Mouse (Mus musculus): Measurements from ENCODE around the gene Slc29a4. TPM values are rescaled to one million over a fixed set of nuclear protein-coding genes. Genes with fewer than 3 reads are reported as not detected.

Gene Slc29a4
- polyA plus RNA-seq, 1 experiment from 2014 or later: 2.3 TPM

- 3% methylated on average over 30 of the region's 72 CpGs for WGBS
- H3K4me3 ChIP-seq (ENCODE audit: low read depth, low read length): peak overlapping the region; percentile 44
- H3K36me3 ChIP-seq (ENCODE audit: insufficient read depth, low read length): no peaks in the 10 kb centered on the region
- DNase-seq (ENCODE audit: low spot score) (peak; percentile 62), ATAC-seq (peak; percentile 85)
- no peaks in the 10 kb centered on the region; the same call in 1 of the 2 replicates for H3K27me3 ChIP-seq (replicated peaks; ENCODE audit: insufficient read depth, low read length)
- no peak for TF ChIP-seq CTCF (IDR thresholded peaks at IDR 0.05)
- TF ChIP-seq EP300 (IDR thresholded peaks at IDR 0.05): no peak
- H3K27ac ChIP-seq (ENCODE audit: low read length): no peak overlapping the region
- H3K4me2 ChIP-seq (replicated peaks; ENCODE audit: low read depth, low read length): peak overlapping the region; percentile 92
- no peaks in the 10 kb centered on the region for H3K9me3 ChIP-seq (ENCODE audit: low read length)
- H3K4me1 ChIP-seq (ENCODE audit: insufficient read depth, low read depth, low read length): no peaks in the 10 kb centered on the region
- no peak overlapping the region for H3K9ac ChIP-seq (replicated peaks; ENCODE audit: low read depth)
These were observed 9.6 kb downstream of the Slc29a4 start for GRCm38 (mm10) chr5:142701651-142702510.

GRCm38 (mm10) chr5:142702511-142703138 lies 10.3 kb downstream of the Slc29a4 start:
- no peaks in the 10 kb centered on the region for H3K4me1 ChIP-seq (ENCODE audit: insufficient read depth, low read depth, low read length)
- ATAC-seq: no peak
- H3K27me3 ChIP-seq (replicated peaks; ENCODE audit: insufficient read depth, low read length): no peaks in the 10 kb centered on the region; the same call in 1 of the 2 replicates

GRCm38 (mm10) chr5:142703569-142703968 lies 11.3 kb downstream of the Slc29a4 start:
- no peak overlapping the region for H3K4me3 ChIP-seq (ENCODE audit: low read depth, low read length)
- no peaks in the 10 kb centered on the region for H3K9me3 ChIP-seq (ENCODE audit: low read length)
- no peak for ATAC-seq
- no peaks in the 10 kb centered on the region for H3K4me1 ChIP-seq (ENCODE audit: insufficient read depth, low read depth, low read length)
- no peaks in the 10 kb centered on the region for H3K36me3 ChIP-seq (ENCODE audit: insufficient read depth, low read length)
- TF ChIP-seq CTCF (IDR thresholded peaks at IDR 0.05) (no peak), EP300 (IDR thresholded peaks at IDR 0.05) (no peak)
- DNase-seq (ENCODE audit: low spot score): no peak
- no peak overlapping the region for H3K4me2 ChIP-seq (replicated peaks; ENCODE audit: low read depth, low read length)
- no peaks in the 10 kb centered on the region; the same call in 1 of the 2 replicates for H3K27me3 ChIP-seq (replicated peaks; ENCODE audit: insufficient read depth, low read length)
- no peak overlapping the region for H3K27ac ChIP-seq (ENCODE audit: low read length)
- 82% methylated on average over 10 of the region's 10 CpGs for WGBS
- no peak overlapping the region for H3K9ac ChIP-seq (replicated peaks; ENCODE audit: low read depth)

More at GRCm38 (mm10) chr5:142702511-142703138, 10.3 kb downstream of the Slc29a4 start:
- Histone ChIP-seq H3K27ac (ENCODE audit: low read length) (no peak overlapping the region), H3K9me3 (ENCODE audit: low read length) (no peaks in the 10 kb centered on the region), H3K36me3 (ENCODE audit: insufficient read depth, low read length) (no peaks in the 10 kb centered on the region), H3K4me3 (ENCODE audit: low read depth, low read length) (peak overlapping the region; percentile 44), H3K9ac (replicated peaks; ENCODE audit: low read depth) (no peak overlapping the region), H3K4me2 (replicated peaks; ENCODE audit: low read depth, low read length) (peak overlapping the region; percentile 92)
- WGBS: 14% methylated on average over 18 of the region's 18 CpGs
- no peak for TF ChIP-seq CTCF (IDR thresholded peaks at IDR 0.05)
- no peak for TF ChIP-seq EP300 (IDR thresholded peaks at IDR 0.05)
- no peak for DNase-seq (ENCODE audit: low spot score)

GRCm38 (mm10) chr5:142707709-142708108 lies 15.4 kb downstream of the Slc29a4 start:
- DNase-seq (ENCODE audit: low spot score): no peak

GRCm38 (mm10) chr5:142709436-142709835 lies 17.1 kb downstream of the Slc29a4 start:
- Histone ChIP-seq H3K9ac (replicated peaks; ENCODE audit: low read depth) (no peak overlapping the region), H3K4me3 (ENCODE audit: low read depth, low read length) (no peak overlapping the region), H3K27me3 (replicated peaks; ENCODE audit: insufficient read depth, low read length) (no peaks in the 10 kb centered on the region), H3K27ac (ENCODE audit: low read length) (no peak overlapping the region), H3K4me2 (replicated peaks; ENCODE audit: low read depth, low read length) (no peak overlapping the region), H3K4me1 (ENCODE audit: insufficient read depth, low read depth, low read length) (no peaks in the 10 kb centered on the region), H3K9me3 (ENCODE audit: low read length) (no peaks in the 10 kb centered on the region), H3K36me3 (ENCODE audit: insufficient read depth, low read length) (no peaks in the 10 kb centered on the region)
- 45% methylated on average over 7 of the region's 7 CpGs for WGBS
- TF ChIP-seq EP300 (IDR thresholded peaks at IDR 0.05): no peak
- no peak for TF ChIP-seq CTCF (IDR thresholded peaks at IDR 0.05)
- peak; percentile 33 for DNase-seq (ENCODE audit: low spot score)
- peak; percentile 56 for ATAC-seq

More at GRCm38 (mm10) chr5:142707709-142708108, 15.4 kb downstream of the Slc29a4 start:
- H3K4me2 ChIP-seq (replicated peaks; ENCODE audit: low read depth, low read length): no peak overlapping the region
- ATAC-seq: no peak
- no peak for TF ChIP-seq EP300 (IDR thresholded peaks at IDR 0.05)
- no peak for TF ChIP-seq CTCF (IDR thresholded peaks at IDR 0.05)
- H3K27ac ChIP-seq (ENCODE audit: low read length): no peak overlapping the region
- no peak overlapping the region for H3K4me3 ChIP-seq (ENCODE audit: low read depth, low read length)
- H3K4me1 ChIP-seq (ENCODE audit: insufficient read depth, low read depth, low read length): no peaks in the 10 kb centered on the region
- H3K9me3 ChIP-seq (ENCODE audit: low read length): no peaks in the 10 kb centered on the region
- no peaks in the 10 kb centered on the region for H3K36me3 ChIP-seq (ENCODE audit: insufficient read depth, low read length)
- H3K9ac ChIP-seq (replicated peaks; ENCODE audit: low read depth): no peak overlapping the region
- H3K27me3 ChIP-seq (replicated peaks; ENCODE audit: insufficient read depth, low read length): no peaks in the 10 kb centered on the region
- 91% methylated on average over 5 of the region's 5 CpGs for WGBS

GRCm38 (mm10) chr5:142712373-142712772 lies 20.1 kb downstream of the Slc29a4 start:
- H3K4me2 ChIP-seq (replicated peaks; ENCODE audit: low read depth, low read length): no peak overlapping the region
- TF ChIP-seq CTCF (IDR thresholded peaks at IDR 0.05) (peak; percentile 17; the same call in 1 of the 2 replicates), EP300 (IDR thresholded peaks at IDR 0.05) (no peak)
- no peak overlapping the region for H3K27ac ChIP-seq (ENCODE audit: low read length)
- H3K4me1 ChIP-seq (ENCODE audit: insufficient read depth, low read depth, low read length): no peaks in the 10 kb centered on the region
- DNase-seq (ENCODE audit: low spot score) (no peak), ATAC-seq (no peak)
- 83% methylated on average over 5 of the region's 5 CpGs for WGBS
- H3K9ac ChIP-seq (replicated peaks; ENCODE audit: low read depth): no peak overlapping the region
- H3K36me3 ChIP-seq (ENCODE audit: insufficient read depth, low read length): no peaks in the 10 kb centered on the region
- H3K9me3 ChIP-seq (ENCODE audit: low read length): no peaks in the 10 kb centered on the region
- no peak overlapping the region for H3K4me3 ChIP-seq (ENCODE audit: low read depth, low read length)
- no peaks in the 10 kb centered on the region for H3K27me3 ChIP-seq (replicated peaks; ENCODE audit: insufficient read depth, low read length)
